Mouse (Mus musculus) hindbrain, embryonic 11.5 days (tissue): ENCODE measurements around the gene Gpkow. TPM values are rescaled to one million over a fixed set of nuclear protein-coding genes. Genes with fewer than 3 reads are reported as not detected.
A peak's percentile ranks its signal among the peaks of the same experiment; 100 is the strongest.

Source experiments
- ATAC-seq: fragments of 200-750 bp; cut with Nextera tagmentation; 2 replicates; pipeline ENCODE4 v1.8.0; 2017; ENCODE audit warnings: mild to moderate bottlenecking, moderate TSS enrichment, moderate library complexity; ENCODE audit not compliant: low FRiP score
- DNase-seq: peaks from one replicate; pipeline ENCODE4 v3.0.0-alpha.2; 2015; ENCODE audit warnings: low spot score
- H3K27ac ChIP-seq: fragments of 300-500 bp; sonication (generic); 2 replicates; pipeline ENCODE4 v1.5.1; 2014; ENCODE audit warnings: mild to moderate bottlenecking, low read depth, low read length
- H3K27me3 ChIP-seq: fragments of 300-500 bp; sonication (generic); 2 replicates; pipeline ENCODE4 v1.6.1; 2014; ENCODE audit warnings: mild to moderate bottlenecking, low read length, moderate library complexity, mixed read lengths; ENCODE audit not compliant: control insufficient read depth, insufficient read depth
- H3K36me3 ChIP-seq: fragments of 300-500 bp; sonication (generic); 2 replicates; pipeline ENCODE4 v1.6.1; 2014; ENCODE audit warnings: mild to moderate bottlenecking, low read length, moderate library complexity, mixed read lengths; ENCODE audit not compliant: control insufficient read depth, insufficient read depth
- H3K4me1 ChIP-seq: fragments of 300-500 bp; sonication (generic); replicated peaks from 2 replicates; pipeline ENCODE4 v1.6.1; 2014; ENCODE audit warnings: low read length, mixed read lengths; ENCODE audit not compliant: control insufficient read depth, insufficient read depth
- H3K4me2 ChIP-seq: fragments of 300-500 bp; sonication (generic); replicated peaks from 2 replicates; pipeline ENCODE4 v1.6.1; 2014; ENCODE audit warnings: mild to moderate bottlenecking, low read depth, low read length
- H3K4me3 ChIP-seq: fragments of 300-500 bp; sonication (generic); 2 replicates; pipeline ENCODE4 v1.5.1; 2014; ENCODE audit warnings: low read depth, low read length
- H3K9ac ChIP-seq: fragments of 300-500 bp; sonication (generic); 2 replicates; pipeline ENCODE4 v1.6.1; 2014; ENCODE audit warnings: low read depth, low read length
- H3K9me3 ChIP-seq: fragments of 300-500 bp; sonication (generic); 2 replicates; pipeline ENCODE4 v1.6.1; 2016; ENCODE audit warnings: low read length; ENCODE audit not compliant: control insufficient read depth
- WGBS: fragments of 180-500 bp; shearing (Covaris S2); extraction: QIAGEN DNeasy Blood & Tissue Kit; methylation state at CpG from one replicate; pipeline ENCODE4 v1.1.7; 2014; 5-methylcytosine and 5-hydroxymethylcytosine counted together
- polyA plus RNA-seq: library from polyadenylated mRNA; unstranded; fragments of >200 nt; fragmentation: Nextera tagmentation; extraction: Ambion mirVana; gene quantifications from 2 replicates; pipeline ENCODE4 v1.2.1, GENCODE M21; 2014

Gene Gpkow
- polyA plus RNA-seq, 1 experiment from 2014 or later: 35.6 TPM

GRCm38 (mm10) chrX:7665739-7666502 is 31.0 kb upstream of the Gpkow start:
- Histone ChIP-seq H3K36me3 (no peaks in the 10 kb centered on the region), H3K27me3 (no peaks in the 10 kb centered on the region), H3K4me2 (no peak overlapping the region), H3K4me3 (no peak overlapping the region), H3K9ac (no peak overlapping the region), H3K9me3 (no peaks in the 10 kb centered on the region), H3K27ac (no peak overlapping the region), H3K4me1 (no peaks in the 10 kb centered on the region)
- 70% methylated on average over 21 of the region's 21 CpGs for WGBS
- no peak for ATAC-seq
- DNase-seq: no peak

- no peak overlapping the region for H3K27ac ChIP-seq
Measured at GRCm38 (mm10) chrX:7670390-7670881, 26.5 kb upstream of the Gpkow start.

GRCm38 (mm10) chrX:7670921-7671623 is 25.9 kb upstream of the Gpkow start, which contains the start of gene Plp2:
TSS of gene Plp2 (minus strand) at chrX:7671390.
- Histone ChIP-seq H3K9me3 (no peaks in the 10 kb centered on the region), H3K9ac (peak within 1 kb of the TSS; percentile 40), H3K4me1 (no peaks in the 10 kb centered on the region), H3K4me2 (peak within 1 kb of the TSS; percentile 46), H3K27ac (no peak within 1 kb of the TSS), H3K27me3 (no peaks in the 10 kb centered on the region), H3K36me3 (no peaks in the 10 kb centered on the region), H3K4me3 (peak within 1 kb of the TSS; percentile 32)
- ATAC-seq: peak; percentile 62
- WGBS: 17% methylated on average over 14 of the region's 36 CpGs
- no peak for DNase-seq

More at GRCm38 (mm10) chrX:7670390-7670881, 26.5 kb upstream of the Gpkow start:
- H3K4me1 ChIP-seq: no peaks in the 10 kb centered on the region
- H3K9me3 ChIP-seq: no peaks in the 10 kb centered on the region
- ATAC-seq (peak; percentile 82), DNase-seq (peak; percentile 53)
- H3K4me2 ChIP-seq: peak overlapping the region; percentile 46
- H3K4me3 ChIP-seq: peak overlapping the region; percentile 32
- H3K36me3 ChIP-seq: no peaks in the 10 kb centered on the region
- WGBS: 12% methylated on average over 18 of the region's 19 CpGs
- peak overlapping the region; percentile 40; the same call in 1 of the 2 replicates for H3K9ac ChIP-seq
- no peaks in the 10 kb centered on the region for H3K27me3 ChIP-seq

- H3K36me3 ChIP-seq: no peaks in the 10 kb centered on the region
- no peaks in the 10 kb centered on the region for H3K4me1 ChIP-seq
- no peak overlapping the region for H3K27ac ChIP-seq
- WGBS: 51% methylated on average over 6 of the region's 6 CpGs
- no peaks in the 10 kb centered on the region for H3K27me3 ChIP-seq
- no peak overlapping the region for H3K9ac ChIP-seq
- H3K4me2 ChIP-seq: no peak overlapping the region
- H3K4me3 ChIP-seq: no peak overlapping the region
- DNase-seq: no peak
- H3K9me3 ChIP-seq: no peaks in the 10 kb centered on the region
- no peak for ATAC-seq
Measured at GRCm38 (mm10) chrX:7672739-7673138, 24.2 kb upstream of the Gpkow start.

GRCm38 (mm10) chrX:7673578-7674281 is 23.2 kb upstream of the Gpkow start:
- H3K4me1 ChIP-seq: no peaks in the 10 kb centered on the region
- H3K27me3 ChIP-seq: no peaks in the 10 kb centered on the region
- ATAC-seq (no peak), DNase-seq (no peak)
- no peak overlapping the region for H3K4me2 ChIP-seq
- H3K27ac ChIP-seq: no peak overlapping the region
- H3K9me3 ChIP-seq: no peaks in the 10 kb centered on the region
- WGBS: 30% methylated on average over 12 of the region's 12 CpGs
- no peak overlapping the region for H3K4me3 ChIP-seq
- no peak overlapping the region for H3K9ac ChIP-seq
- H3K36me3 ChIP-seq: no peaks in the 10 kb centered on the region

- no peaks in the 10 kb centered on the region for H3K9me3 ChIP-seq
- 33% methylated on average over 28 of the region's 28 CpGs for WGBS
- DNase-seq: peak; percentile 16
- no peaks in the 10 kb centered on the region for H3K27me3 ChIP-seq
- H3K4me1 ChIP-seq: no peaks in the 10 kb centered on the region
- no peak overlapping the region for H3K9ac ChIP-seq
- no peak overlapping the region for H3K4me3 ChIP-seq
- no peak for ATAC-seq
- H3K4me2 ChIP-seq: peak overlapping the region; percentile 11
- H3K36me3 ChIP-seq: no peaks in the 10 kb centered on the region
- H3K27ac ChIP-seq: no peak overlapping the region
Measured at GRCm38 (mm10) chrX:7674284-7675000, 22.5 kb upstream of the Gpkow start.

GRCm38 (mm10) chrX:7675001-7675380 is 21.9 kb upstream of the Gpkow start:
- no peaks in the 10 kb centered on the region for H3K9me3 ChIP-seq
- H3K4me1 ChIP-seq: no peaks in the 10 kb centered on the region
- 38% methylated on average over 10 of the region's 10 CpGs for WGBS
- no peaks in the 10 kb centered on the region for H3K36me3 ChIP-seq
- no peak for ATAC-seq
- H3K4me2 ChIP-seq: peak overlapping the region; percentile 11
- no peak overlapping the region for H3K9ac ChIP-seq
- H3K4me3 ChIP-seq: no peak overlapping the region
- no peaks in the 10 kb centered on the region for H3K27me3 ChIP-seq
- H3K27ac ChIP-seq: no peak overlapping the region
- no peak for DNase-seq

GRCm38 (mm10) chrX:7678986-7679385 is 17.9 kb upstream of the Gpkow start:
- no peak for ATAC-seq
- Histone ChIP-seq H3K27me3 (no peaks in the 10 kb centered on the region), H3K36me3 (no peaks in the 10 kb centered on the region), H3K27ac (no peak overlapping the region), H3K9ac (no peak overlapping the region), H3K4me3 (no peak overlapping the region), H3K4me2 (no peak overlapping the region), H3K9me3 (no peaks in the 10 kb centered on the region), H3K4me1 (no peaks in the 10 kb centered on the region)
- DNase-seq: no peak
- 40% methylated on average over 3 of the region's 3 CpGs for WGBS
